Mouse (Mus musculus): Measurements from ENCODE around the gene Gm10197. TPM values are rescaled to one million over a fixed set of nuclear protein-coding genes. Genes with fewer than 3 reads are reported as not detected.

Gm10197 gene
- not detected for total RNA-seq (2023)

DNA sequence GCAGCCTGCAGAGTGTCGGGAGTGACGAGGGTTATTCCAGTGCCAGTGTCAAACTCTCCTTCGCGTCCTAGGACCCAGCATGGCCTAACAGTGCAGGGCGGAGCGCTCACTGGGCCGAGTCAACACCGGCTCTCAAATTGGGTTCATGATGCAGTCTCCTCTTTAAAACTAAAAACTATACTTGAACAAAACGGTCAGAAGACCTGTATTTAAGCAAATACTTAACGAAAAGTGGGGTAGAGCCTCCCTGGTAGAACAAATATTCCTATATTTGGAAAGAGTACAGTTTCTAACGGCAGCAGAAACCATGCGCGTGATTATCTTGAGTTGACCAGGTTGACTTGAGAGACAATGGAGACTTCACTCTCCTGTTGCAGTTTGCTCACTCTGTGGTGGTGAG, at the start of gene Gm10197:
Gene Gm10197, minus strand, starts transcription at position 101 of the 400 bp plus-strand sequence.

DNA sequence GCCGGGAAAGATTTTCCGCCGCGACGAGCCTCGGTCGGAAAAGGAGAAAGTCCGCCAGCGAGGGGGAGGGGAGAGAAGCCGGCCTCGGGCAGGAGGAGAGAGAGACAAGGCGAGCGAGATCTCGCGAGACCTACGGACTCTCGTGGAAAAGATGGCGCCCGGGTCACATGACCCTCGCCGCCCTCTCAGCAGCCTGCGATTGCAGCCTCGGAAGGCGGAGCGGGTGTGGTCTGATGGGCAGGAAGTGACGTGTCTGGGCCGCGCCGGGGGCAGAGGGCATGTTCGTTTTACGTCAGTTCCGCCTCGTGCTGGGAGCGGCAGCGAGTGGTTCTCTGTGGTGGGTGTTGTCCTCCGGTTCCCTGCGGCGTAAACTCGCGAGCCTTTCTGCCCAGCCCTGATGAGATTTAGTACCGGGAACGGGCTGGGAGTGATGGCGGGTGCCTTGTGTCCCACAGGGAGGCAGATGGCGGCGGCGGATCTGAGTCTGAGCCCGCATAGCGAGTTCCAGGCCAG, 19.0 kb upstream of the Gm10197 start, which contains the start of gene Smndc1:
Gene Smndc1, minus strand, starts transcription at position 84 of the 513 bp plus-strand sequence.

Other genes starting within 250 kb of the Gm10197 start
- gene Add3, start 231.3 kb downstream of the Gm10197 start, total RNA-seq (2023) = 100 to 1,000 TPM; 200 to 231 TPM
- 10 to 100 TPM; 89.6 to 93.8 TPM for gene Mxi1, start 61.2 kb downstream of the Gm10197 start, total RNA-seq (2023)
- gene Smndc1, start 18.8 kb upstream of the Gm10197 start, total RNA-seq (2023) = 10 to 100 TPM; 63.7 to 73.7 TPM
- 10 to 100 TPM; 31.0 to 38.5 TPM for gene Dusp5, start 157.3 kb upstream of the Gm10197 start, total RNA-seq (2023)
- 10 to 100 TPM; 34.5 to 44.0 TPM for gene Nutf2-ps1, start 217.3 kb upstream of the Gm10197 start, total RNA-seq (2023)
- 10 to 100 TPM; 47.0 to 47.5 TPM for gene Smc3, start 228.6 kb upstream of the Gm10197 start, total RNA-seq (2023)

Data from neutrophil, adult 83 days (primary cell).